Mouse (Mus musculus) ovary, adult 2 months (tissue): ENCODE measurements around the gene Cabs1. TPM values are rescaled to one million over a fixed set of nuclear protein-coding genes. Genes with fewer than 3 reads are reported as not detected.

ENCODE experiments used
- polyA plus RNA-seq: library from polyadenylated mRNA; depleted of rRNA; stranded (reverse); fragments of >200 nt; gene quantifications from 2 replicates; pipeline ENCODE4 v1.2.3, GENCODE M21; 2012; rRNA removed

The Cabs1 gene
- polyA plus RNA-seq = not detected in 2 replicates

GRCm38 (mm10) chr5:87979139-87979538, at the start of gene Cabs1:
Gene Cabs1, plus strand, starts transcription at chr5:87979439.

GRCm38 (mm10) chr5:87969201-87969600, 10.0 kb upstream of the Cabs1 start, which contains the start of the genes 2310003L06Rik and Gm28434:
Gene 2310003L06Rik, plus strand, starts transcription at chr5:87969459.
Gene Gm28434, plus strand, starts transcription at chr5:87969517.

GRCm38 (mm10) chr5:88002249-88002648, 23.0 kb downstream of the Cabs1 start, which contains the start of gene Smr3a:
Gene Smr3a, plus strand, starts transcription at chr5:88002549.

Other genes starting within 250 kb of the Cabs1 start
- not detected in 2 replicates for gene Csn1s2a, start 204.9 kb upstream of the Cabs1 start, polyA plus RNA-seq
- gene Csn1s2b, start 171.4 kb upstream of the Cabs1 start, polyA plus RNA-seq = not detected in 2 replicates
- not detected in 2 replicates for gene Prr27, start 153.8 kb upstream of the Cabs1 start, polyA plus RNA-seq
- gene Odam, start 94.4 kb upstream of the Cabs1 start, polyA plus RNA-seq = not detected in 2 replicates
- not detected in 2 replicates for gene Csn3, start 53.9 kb upstream of the Cabs1 start, polyA plus RNA-seq
- gene 2310003L06Rik, start 10.0 kb upstream of the Cabs1 start, polyA plus RNA-seq = not detected in 2 replicates
- not detected in 2 replicates for gene Gm28434, start 9.9 kb upstream of the Cabs1 start, polyA plus RNA-seq
- gene Smr3a, start 23.1 kb downstream of the Cabs1 start, polyA plus RNA-seq = not detected in 2 replicates
- gene Smr2, start 107.1 kb downstream of the Cabs1 start, polyA plus RNA-seq = not detected in 2 replicates
- not detected in 2 replicates for gene Gm11116, start 132.1 kb downstream of the Cabs1 start, polyA plus RNA-seq
- gene Gm11115, start 174.7 kb downstream of the Cabs1 start, polyA plus RNA-seq = not detected in 2 replicates